Mouse (Mus musculus) heart, embryonic 14.5 days (tissue): ENCODE data around the gene Msh6. TPM values are rescaled to one million over a fixed set of nuclear protein-coding genes. Genes with fewer than 3 reads are reported as not detected.

Source experiments
- ATAC-seq: fragments of 200-750 bp; cut with Nextera tagmentation; 2 replicates; pipeline ENCODE4 v1.8.0; 2017; ENCODE audit warnings: low read depth, moderate TSS enrichment; ENCODE audit not compliant: insufficient number of reproducible peaks, insufficient read depth, low FRiP score
- H3K27ac ChIP-seq, 2 experiments: fragments of 200-500 bp in 1 of 2; fragments of 300-500 bp in 1 of 2; sonication (generic) in 1 of 2; replicated peaks in 1 of 2; 2 replicates each; pipeline ENCODE4 v1.5.1; 2012 to 2014; ENCODE audit warnings: low read depth in 2 of 2, low read length in 2 of 2, control low read depth in 1 of 2, mild to moderate bottlenecking in 1 of 2, mixed read lengths in 1 of 2; ENCODE audit not compliant: control insufficient read depth in 1 of 2, insufficient read depth in 1 of 2
- H3K27me3 ChIP-seq: fragments of 300-500 bp; sonication (generic); 2 replicates; pipeline ENCODE4 v1.6.1; 2014; ENCODE audit warnings: mild to moderate bottlenecking, low read length, control low read depth; ENCODE audit not compliant: control insufficient read depth, insufficient read depth
- H3K36me3 ChIP-seq: fragments of 300-500 bp; sonication (generic); 2 replicates; pipeline ENCODE4 v1.6.1; 2014; ENCODE audit warnings: mild to moderate bottlenecking, control low read depth, low read length, mixed read lengths; ENCODE audit not compliant: control insufficient read depth, insufficient read depth
- H3K4me1 ChIP-seq, 2 experiments: fragments of 200-500 bp in 1 of 2; fragments of 300-500 bp in 1 of 2; sonication (generic) in 1 of 2; 2 replicates each; pipeline ENCODE4 v1.6.1; 2012 to 2014; ENCODE audit warnings: low read length in 2 of 2, control low read depth in 1 of 2, mixed read lengths in 1 of 2; ENCODE audit not compliant: control insufficient read depth in 2 of 2, insufficient read depth in 2 of 2
- H3K4me2 ChIP-seq: fragments of 300-500 bp; sonication (generic); 2 replicates; pipeline ENCODE4 v1.6.1; 2014; ENCODE audit warnings: mild to moderate bottlenecking, low read length
- H3K4me3 ChIP-seq, 2 experiments: fragments of 200-500 bp in 1 of 2; fragments of 300-500 bp in 1 of 2; sonication (generic) in 1 of 2; 2 replicates each; pipeline ENCODE4 v1.5.1; 2012 to 2014; ENCODE audit warnings: low read length in 2 of 2, mild to moderate bottlenecking in 2 of 2, control low read depth in 1 of 2, low read depth in 1 of 2, moderate library complexity in 1 of 2; ENCODE audit not compliant: control insufficient read depth in 1 of 2, insufficient read depth in 1 of 2
- H3K9ac ChIP-seq: fragments of 300-500 bp; sonication (generic); 2 replicates; pipeline ENCODE4 v1.6.1; 2014; ENCODE audit warnings: mild to moderate bottlenecking, low read length
- H3K9me3 ChIP-seq: fragments of 300-500 bp; sonication (generic); 2 replicates; pipeline ENCODE4 v1.6.1; 2016; ENCODE audit warnings: low read length, control low read depth; ENCODE audit not compliant: control insufficient read depth
- WGBS: fragments of 180-500 bp; shearing (Covaris S2); extraction: QIAGEN DNeasy Blood & Tissue Kit; methylation state at CpG from one replicate; pipeline ENCODE4 v1.1.7; 2014; 5-methylcytosine and 5-hydroxymethylcytosine counted together
- polyA plus RNA-seq: library from polyadenylated mRNA; unstranded; fragments of >200 nt; fragmentation: Nextera tagmentation; extraction: Ambion mirVana; gene quantifications from 2 replicates; pipeline ENCODE4 v1.2.1, GENCODE M21; 2014

Gene Msh6
- polyA plus RNA-seq, 1 experiment from 2014 or later: 27.0 TPM

- Histone ChIP-seq H3K4me1 (peaks cover 0 to 6% of the 10 kb centered on the region in 2 experiments; a peak in 2 of 4 replicates), H3K27ac (no peak overlapping the region), H3K36me3 (peaks cover 94% of the 10 kb centered on the region), H3K4me2 (no peak overlapping the region), H3K4me3 (no peak overlapping the region), H3K9me3 (no peaks in the 10 kb centered on the region), H3K9ac (no peak overlapping the region), H3K27me3 (no peaks in the 10 kb centered on the region)
- ATAC-seq: no peak
- WGBS: 83% methylated on average over 20 of the region's 20 CpGs
These were observed 9.8 kb downstream of the Msh6 start for GRCm38 (mm10) chr17:87984440-87985214.

GRCm38 (mm10) chr17:87985916-87986315 is 11.1 kb downstream of the Msh6 start:
- no peak overlapping the region for H3K4me3 ChIP-seq
- WGBS: 76% methylated on average over 8 of the region's 8 CpGs
- H3K27me3 ChIP-seq: no peaks in the 10 kb centered on the region
- no peak overlapping the region for H3K9ac ChIP-seq
- no peak overlapping the region for H3K4me2 ChIP-seq
- H3K36me3 ChIP-seq: peaks cover 96% of the 10 kb centered on the region
- H3K9me3 ChIP-seq: no peaks in the 10 kb centered on the region
- peaks cover 0 to 6% of the 10 kb centered on the region in 2 experiments; a peak in 2 of 4 replicates for H3K4me1 ChIP-seq
- H3K27ac ChIP-seq: no peak overlapping the region
- no peak for ATAC-seq

GRCm38 (mm10) chr17:87987507-87987906 is 12.6 kb downstream of the Msh6 start:
- WGBS: 61% methylated on average over 6 of the region's 6 CpGs
- Histone ChIP-seq H3K36me3 (peaks cover 97% of the 10 kb centered on the region), H3K9me3 (no peaks in the 10 kb centered on the region), H3K4me3 (no peak overlapping the region), H3K27me3 (no peaks in the 10 kb centered on the region), H3K9ac (no peak overlapping the region), H3K4me2 (no peak overlapping the region), H3K4me1 (peaks cover 0 to 6% of the 10 kb centered on the region in 2 experiments; a peak in 2 of 4 replicates), H3K27ac (no peak overlapping the region)
- no peak for ATAC-seq

GRCm38 (mm10) chr17:87992154-87992553 is 17.3 kb downstream of the Msh6 start:
- WGBS: 89% methylated on average over 3 of the region's 3 CpGs
- Histone ChIP-seq H3K27me3 (no peaks in the 10 kb centered on the region), H3K9me3 (no peaks in the 10 kb centered on the region), H3K27ac (no peak overlapping the region), H3K4me1 (no peaks in the 10 kb centered on the region; a peak in 1 of 4 replicates), H3K36me3 (peaks cover 98% of the 10 kb centered on the region), H3K4me3 (no peak overlapping the region), H3K9ac (no peak overlapping the region), H3K4me2 (no peak overlapping the region)
- no peak for ATAC-seq

- H3K36me3 ChIP-seq: peaks cover 99% of the 10 kb centered on the region
- no peaks in the 10 kb centered on the region for H3K4me1 ChIP-seq
- no peaks in the 10 kb centered on the region for H3K27me3 ChIP-seq
- no peak overlapping the region for H3K4me3 ChIP-seq
- H3K27ac ChIP-seq: no peak overlapping the region
- WGBS: 90% methylated on average over 1 of the region's 1 CpGs
- no peak overlapping the region for H3K4me2 ChIP-seq
- no peak for ATAC-seq
- H3K9ac ChIP-seq: no peak overlapping the region
- no peaks in the 10 kb centered on the region for H3K9me3 ChIP-seq
These were observed 18.5 kb downstream of the Msh6 start for GRCm38 (mm10) chr17:87993338-87993737.

- Histone ChIP-seq H3K27me3 (no peaks in the 10 kb centered on the region), H3K4me3 (no peak overlapping the region), H3K9ac (no peak overlapping the region), H3K9me3 (no peaks in the 10 kb centered on the region), H3K4me1 (no peaks in the 10 kb centered on the region), H3K36me3 (peaks cover 95% of the 10 kb centered on the region), H3K27ac (no peak overlapping the region), H3K4me2 (no peak overlapping the region)
- no peak for ATAC-seq
- WGBS: 84% methylated on average over 4 of the region's 4 CpGs
These were observed 22.9 kb downstream of the Msh6 start for GRCm38 (mm10) chr17:87997808-87998207.

GRCm38 (mm10) chr17:88004892-88005291 is 30.0 kb downstream of the Msh6 start:
- Histone ChIP-seq H3K9me3 (no peaks in the 10 kb centered on the region), H3K27ac (no peak overlapping the region; a peak in 1 of 4 replicates), H3K4me1 (peaks cover 0 to 2% of the 10 kb centered on the region in 2 experiments; a peak in 1 of 4 replicates), H3K27me3 (no peaks in the 10 kb centered on the region), H3K9ac (no peak overlapping the region), H3K36me3 (peaks cover 74% of the 10 kb centered on the region), H3K4me2 (no peak overlapping the region), H3K4me3 (no peak overlapping the region)
- no peak for ATAC-seq
- WGBS: 76% methylated on average over 1 of the region's 1 CpGs
